Mouse (Mus musculus) lung, postnatal 0 days (tissue): ENCODE measurements around the gene Ccdc167.

Experiments
- CTCF ChIP-seq: IDR thresholded peaks from 2 replicates; pipeline ENCODE4 v1.5.1; 2016; ENCODE audit warnings: antibody characterized with exemption, mild to moderate bottlenecking
- EP300 ChIP-seq: IDR thresholded peaks from 2 replicates; pipeline ENCODE4 v1.6.1; 2016; ENCODE audit warnings: antibody characterized with exemption, mild to moderate bottlenecking, control low read depth

DNA sequence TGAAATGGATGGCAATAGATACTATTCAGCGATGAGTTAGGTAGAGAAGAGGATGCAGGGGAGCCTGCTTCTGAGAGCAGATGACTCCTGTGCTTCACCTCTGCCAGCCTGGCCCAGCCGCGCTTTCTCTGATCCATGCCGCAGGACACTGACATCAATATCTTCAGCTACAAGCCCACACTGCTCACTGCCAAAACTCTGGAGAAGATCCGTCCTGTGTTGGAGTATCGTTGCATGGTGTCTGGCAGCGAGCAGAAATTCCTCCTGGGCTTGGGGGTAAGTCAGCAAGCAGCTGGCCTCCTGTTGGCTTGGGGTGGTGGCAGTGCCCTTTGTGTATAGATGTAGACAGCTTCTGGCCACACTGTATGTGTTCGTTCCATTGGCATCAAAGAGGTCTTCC, 19.9 kb downstream of the Ccdc167 start:
- TF ChIP-seq CTCF (no peak), EP300 (no peak)
